Mouse (Mus musculus) neural tube, embryonic 12.5 days (tissue): ENCODE data around the gene Cstf1. TPM values are rescaled to one million over a fixed set of nuclear protein-coding genes. Genes with fewer than 3 reads are reported as not detected.

ENCODE experiments used
- ATAC-seq: fragments of 200-750 bp; cut with Nextera tagmentation; 2 replicates; pipeline ENCODE4 v1.8.0; 2017; ENCODE audit warnings: low read depth, mild to moderate bottlenecking, moderate TSS enrichment, moderate library complexity; ENCODE audit not compliant: low FRiP score
- H3K27ac ChIP-seq: fragments of 300-500 bp; sonication (generic); 2 replicates; pipeline ENCODE4 v1.5.1; 2016
- H3K27me3 ChIP-seq: fragments of 300-500 bp; sonication (generic); replicated peaks from 2 replicates; pipeline ENCODE4 v1.6.1; 2016; ENCODE audit warnings: mild to moderate bottlenecking
- H3K36me3 ChIP-seq: fragments of 300-500 bp; sonication (generic); 2 replicates; pipeline ENCODE4 v1.6.1; 2016; ENCODE audit warnings: mild to moderate bottlenecking
- H3K4me1 ChIP-seq: fragments of 300-500 bp; sonication (generic); 2 replicates; pipeline ENCODE4 v1.6.1; 2016
- H3K4me2 ChIP-seq: fragments of 300-500 bp; sonication (generic); replicated peaks from 2 replicates; pipeline ENCODE4 v1.6.1; 2016; ENCODE audit warnings: mild to moderate bottlenecking
- H3K4me3 ChIP-seq: fragments of 300-500 bp; sonication (generic); 2 replicates; pipeline ENCODE4 v1.5.1; 2016
- H3K9ac ChIP-seq: fragments of 300-500 bp; sonication (generic); 2 replicates; pipeline ENCODE4 v1.6.1; 2016; ENCODE audit warnings: mild to moderate bottlenecking
- H3K9me3 ChIP-seq: fragments of 300-500 bp; sonication (generic); 2 replicates; pipeline ENCODE4 v1.6.1; 2016; ENCODE audit warnings: mild to moderate bottlenecking
- WGBS: fragments of 180-500 bp; shearing (Covaris S2); methylation state at CpG from one replicate; pipeline ENCODE4 v1.1.7; 2016; 5-methylcytosine and 5-hydroxymethylcytosine counted together
- polyA plus RNA-seq: library from polyadenylated mRNA; unstranded; fragments of >200 nt; fragmentation: Nextera tagmentation; extraction: Ambion mirVana; gene quantifications from 2 replicates; pipeline ENCODE4 v1.2.1, GENCODE M21; 2016

Gene Cstf1
- polyA plus RNA-seq, 1 experiment from 2014 or later = 37.7 TPM

DNA sequence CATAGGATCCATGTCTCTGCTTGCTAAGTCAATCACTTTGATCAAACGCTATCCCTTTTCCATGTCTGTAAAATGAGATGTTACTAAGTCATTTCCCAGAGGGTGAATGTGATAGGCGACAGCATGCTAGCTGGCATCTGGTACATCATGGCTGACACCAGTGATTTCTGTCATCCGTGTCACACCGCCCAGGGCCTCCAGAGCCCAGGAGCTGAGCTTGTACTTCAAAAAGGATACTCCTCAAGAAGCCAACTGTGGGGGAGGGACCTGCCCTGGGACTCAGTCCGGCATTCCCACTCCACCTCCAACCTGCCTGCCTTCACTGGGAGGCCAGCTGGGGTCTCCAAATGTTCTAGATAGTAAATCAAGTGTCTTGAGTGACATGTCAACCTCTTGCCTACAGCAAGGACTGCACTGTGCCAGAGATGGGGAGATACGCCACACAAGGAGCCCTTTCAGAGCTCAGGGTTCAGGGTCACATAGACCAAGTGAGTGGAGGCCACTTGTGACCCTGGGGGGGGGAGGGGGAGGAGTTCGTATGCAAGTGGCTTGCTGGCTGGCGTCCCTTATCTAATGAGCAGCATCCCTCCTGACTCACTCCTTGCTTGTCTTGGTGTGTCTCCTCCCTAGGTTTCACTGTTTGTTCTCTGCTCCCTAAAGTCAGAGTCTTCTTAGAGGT, 23.4 kb upstream of the Cstf1 start:
- H3K4me2 ChIP-seq = peak overlapping the region; percentile 95
- 0 out of 2 replicates have a peak overlapping the region, but pooled peaks have one; percentile 63 for H3K4me3 ChIP-seq
- no peak for ATAC-seq
- no peaks in the 10 kb centered on the region for H3K9me3 ChIP-seq
- no peaks in the 10 kb centered on the region for H3K27me3 ChIP-seq
- 0 out of 2 replicates have a peak overlapping the region, but pooled peaks have one; percentile 6 for H3K9ac ChIP-seq
- 60% methylated on average over 8 of the region's 8 CpGs for WGBS
- peaks cover 12% of the 10 kb centered on the region for H3K4me1 ChIP-seq
- H3K36me3 ChIP-seq = no peaks in the 10 kb centered on the region
- no peak overlapping the region for H3K27ac ChIP-seq

DNA sequence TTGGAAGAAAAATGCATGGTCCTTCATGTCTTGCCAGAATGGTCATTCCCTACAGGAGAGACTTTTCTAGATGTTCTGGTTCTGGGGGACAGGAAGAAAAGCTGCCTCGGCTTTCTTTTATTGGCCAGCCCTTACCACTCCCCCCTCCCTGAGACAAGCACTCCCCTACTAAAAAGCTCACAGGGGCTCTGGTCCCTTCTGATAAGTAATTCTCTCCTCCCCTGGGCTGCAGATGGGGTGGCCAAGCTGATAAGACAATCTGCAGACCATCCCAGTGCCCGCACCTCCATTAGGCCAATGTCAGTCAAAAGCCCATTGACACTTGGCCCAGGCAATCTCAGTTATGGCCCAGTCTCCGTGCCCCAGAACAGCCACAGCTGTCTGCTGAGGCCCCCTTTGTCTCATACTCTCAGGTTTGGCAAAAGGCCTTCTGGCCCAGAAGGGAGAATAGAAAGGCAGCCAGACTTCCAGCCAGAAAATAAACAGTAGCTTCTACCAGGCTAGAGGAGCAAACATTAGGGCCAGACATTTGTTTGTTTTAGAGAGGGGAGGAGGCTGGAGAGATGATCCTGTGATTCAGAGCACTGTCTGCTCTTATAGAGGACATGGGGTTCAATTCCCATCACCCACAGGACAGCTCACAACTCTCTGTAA, 22.1 kb upstream of the Cstf1 start:
- 44% methylated on average over 3 of the region's 3 CpGs for WGBS
- H3K27me3 ChIP-seq = no peaks in the 10 kb centered on the region
- H3K27ac ChIP-seq = no peak overlapping the region
- no peak overlapping the region for H3K4me3 ChIP-seq
- H3K36me3 ChIP-seq = no peaks in the 10 kb centered on the region
- ATAC-seq = no peak
- H3K4me1 ChIP-seq = peaks cover 12% of the 10 kb centered on the region
- 0 out of 2 replicates have a peak overlapping the region, but pooled peaks have one; percentile 95 for H3K4me2 ChIP-seq
- H3K9me3 ChIP-seq = no peaks in the 10 kb centered on the region
- H3K9ac ChIP-seq = no peak overlapping the region

DNA sequence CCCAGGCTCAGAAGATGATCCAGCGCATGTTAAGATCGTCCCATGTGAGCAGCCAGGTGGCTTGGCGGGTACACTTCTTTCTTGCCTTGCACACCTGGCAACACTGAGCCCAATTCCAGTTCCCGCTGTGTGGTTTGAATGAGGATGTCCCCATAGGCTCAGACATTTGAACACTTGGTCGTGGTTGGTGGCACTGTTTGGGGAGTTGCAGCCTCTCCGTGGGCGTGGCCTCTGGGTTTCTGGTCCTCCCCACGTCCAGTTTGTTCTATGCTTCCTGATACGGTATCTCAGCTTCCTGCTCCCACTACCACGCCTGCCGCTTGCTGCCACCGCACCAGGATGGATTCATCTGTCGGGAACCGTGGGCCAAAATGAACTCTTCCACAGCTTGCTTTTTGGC, 20.7 kb upstream of the Cstf1 start:
- Histone ChIP-seq H3K4me2 (no peak overlapping the region), H3K36me3 (peaks cover 2% of the 10 kb centered on the region; the same call in 1 of the 2 replicates), H3K4me3 (no peak overlapping the region), H3K27ac (no peak overlapping the region), H3K27me3 (no peaks in the 10 kb centered on the region), H3K9ac (no peak overlapping the region), H3K4me1 (peaks cover 10% of the 10 kb centered on the region), H3K9me3 (no peaks in the 10 kb centered on the region)
- 80% methylated on average over 14 of the region's 14 CpGs for WGBS
- ATAC-seq = no peak

DNA sequence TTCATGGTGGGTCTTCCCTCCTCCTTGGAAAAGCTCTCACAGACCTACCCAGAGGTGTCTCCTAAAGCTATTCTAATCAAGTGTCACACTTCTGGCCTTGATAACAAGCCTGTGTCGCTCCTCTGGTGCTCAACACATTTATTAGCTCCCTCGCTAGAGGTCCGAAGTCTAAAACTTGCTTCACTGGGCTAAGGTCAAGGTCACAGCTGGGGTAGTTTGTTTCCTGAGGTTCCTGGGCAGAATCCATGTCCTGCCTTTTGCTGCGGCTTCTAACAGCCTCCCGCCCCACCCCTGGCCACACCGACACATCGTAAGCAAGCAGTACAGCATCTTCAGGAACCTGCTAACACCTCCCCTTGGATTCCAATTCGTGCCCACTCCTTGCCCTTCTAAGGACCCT, 19.7 kb upstream of the Cstf1 start:
- Histone ChIP-seq H3K4me2 (no peak overlapping the region), H3K9me3 (no peaks in the 10 kb centered on the region), H3K9ac (no peak overlapping the region), H3K36me3 (peaks cover 11% of the 10 kb centered on the region), H3K27me3 (no peaks in the 10 kb centered on the region), H3K4me1 (peaks cover 8% of the 10 kb centered on the region; the same call in 1 of the 2 replicates), H3K27ac (no peak overlapping the region), H3K4me3 (no peak overlapping the region)
- no peak for ATAC-seq
- WGBS = 79% methylated on average over 8 of the region's 8 CpGs

DNA sequence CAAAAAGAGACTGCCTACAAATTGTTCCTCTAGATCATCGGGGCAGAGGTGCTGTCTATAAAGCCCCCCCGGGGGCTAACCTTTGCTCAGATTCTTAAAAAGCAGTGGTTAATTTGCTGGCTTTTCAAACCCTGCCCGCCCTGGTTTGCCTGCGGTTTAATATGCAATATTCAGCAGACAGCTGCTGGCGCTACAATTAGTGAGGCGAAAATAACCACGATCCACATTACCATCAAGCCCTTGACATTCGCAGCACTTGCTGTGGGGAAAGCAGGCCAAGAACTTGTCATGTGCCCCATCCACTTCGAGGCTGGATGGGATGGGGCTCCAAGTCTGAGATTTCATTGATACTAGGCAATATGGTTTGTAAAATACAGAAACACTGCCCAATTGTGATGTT, 17.3 kb upstream of the Cstf1 start:
- ATAC-seq = no peak
- Histone ChIP-seq H3K27me3 (no peaks in the 10 kb centered on the region), H3K27ac (no peak overlapping the region), H3K4me3 (no peak overlapping the region), H3K9me3 (no peaks in the 10 kb centered on the region), H3K4me1 (no peaks in the 10 kb centered on the region; the same call in 1 of the 2 replicates), H3K36me3 (peaks cover 34% of the 10 kb centered on the region), H3K9ac (no peak overlapping the region), H3K4me2 (no peak overlapping the region)
- 61% methylated on average over 9 of the region's 9 CpGs for WGBS

DNA sequence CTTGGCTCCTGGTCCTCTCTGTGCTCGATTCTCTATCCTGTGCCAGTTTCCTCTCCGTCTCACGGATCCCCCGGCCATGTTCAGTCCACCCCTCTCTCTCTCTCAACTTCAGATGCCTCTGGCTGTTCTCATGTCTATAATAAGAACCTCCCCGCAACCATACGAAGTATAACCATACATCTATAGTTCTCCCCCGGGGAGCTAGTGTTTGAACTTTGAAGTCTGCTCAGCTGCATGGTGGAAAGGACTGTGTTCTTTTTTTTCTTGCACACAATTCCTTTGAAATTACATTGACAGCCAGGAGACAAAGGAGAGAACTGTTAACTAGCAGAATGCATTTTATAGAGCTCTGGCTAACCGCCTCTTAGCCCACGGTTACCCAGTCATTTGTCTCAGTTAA, 15.7 kb upstream of the Cstf1 start:
- Histone ChIP-seq H3K4me2 (no peak overlapping the region), H3K27ac (no peak overlapping the region), H3K4me3 (no peak overlapping the region), H3K36me3 (peaks cover 49% of the 10 kb centered on the region), H3K4me1 (no peaks in the 10 kb centered on the region), H3K9me3 (no peaks in the 10 kb centered on the region), H3K9ac (no peak overlapping the region), H3K27me3 (no peaks in the 10 kb centered on the region)
- ATAC-seq = no peak
- WGBS = 52% methylated on average over 9 of the region's 9 CpGs

DNA sequence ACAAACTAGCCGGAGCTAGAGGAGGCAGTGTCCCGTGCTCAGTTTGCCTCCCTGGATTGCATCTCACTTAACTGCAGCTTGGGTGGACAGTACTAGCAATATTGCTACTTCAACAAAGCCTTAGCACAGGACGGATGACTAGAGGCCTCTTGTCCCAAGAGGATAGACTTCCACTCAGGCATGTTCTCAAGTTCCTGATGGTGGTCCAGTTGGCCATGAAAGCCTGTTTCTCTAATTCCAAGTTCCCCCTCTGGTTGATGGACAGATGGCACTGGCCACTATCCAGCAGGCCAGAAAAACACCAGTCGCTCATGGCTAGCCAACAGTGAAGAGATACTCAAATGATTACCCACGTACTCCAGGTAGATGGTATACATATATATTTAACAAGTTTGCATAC, 14.6 kb upstream of the Cstf1 start:
- Histone ChIP-seq H3K9ac (no peak overlapping the region), H3K4me3 (no peak overlapping the region), H3K27me3 (no peaks in the 10 kb centered on the region), H3K4me2 (no peak overlapping the region), H3K27ac (no peak overlapping the region), H3K4me1 (no peaks in the 10 kb centered on the region), H3K36me3 (peaks cover 60% of the 10 kb centered on the region), H3K9me3 (no peaks in the 10 kb centered on the region)
- no peak for ATAC-seq
- WGBS = 81% methylated on average over 5 of the region's 5 CpGs

DNA sequence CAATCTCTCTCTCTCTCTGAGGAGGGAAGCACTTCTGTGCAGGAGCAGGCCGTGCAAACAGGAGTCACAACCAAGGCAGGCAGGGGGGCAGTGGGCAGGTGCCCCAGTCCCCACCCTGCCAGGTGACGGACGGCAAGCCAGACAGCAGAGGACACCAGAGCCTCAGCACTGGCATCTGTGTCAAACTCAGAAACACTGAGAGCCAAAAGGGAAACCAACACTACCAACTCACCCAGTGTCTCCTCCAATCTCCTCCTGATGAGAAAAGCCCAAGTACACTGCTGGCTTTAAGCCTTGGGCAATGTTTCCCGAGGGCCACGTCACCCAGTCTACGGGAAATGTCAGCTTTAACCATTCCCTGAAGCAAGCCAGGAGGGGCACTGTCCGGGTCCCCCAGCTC, 7.3 kb upstream of the Cstf1 start:
- H3K27ac ChIP-seq = no peak overlapping the region
- no peak overlapping the region for H3K9ac ChIP-seq
- ATAC-seq = no peak
- peaks cover 79% of the 10 kb centered on the region for H3K36me3 ChIP-seq
- H3K27me3 ChIP-seq = no peaks in the 10 kb centered on the region
- WGBS = 86% methylated on average over 7 of the region's 7 CpGs
- no peak overlapping the region for H3K4me3 ChIP-seq
- no peaks in the 10 kb centered on the region for H3K9me3 ChIP-seq
- H3K4me2 ChIP-seq = no peak overlapping the region
- H3K4me1 ChIP-seq = peaks cover 2% of the 10 kb centered on the region; the same call in 1 of the 2 replicates

DNA sequence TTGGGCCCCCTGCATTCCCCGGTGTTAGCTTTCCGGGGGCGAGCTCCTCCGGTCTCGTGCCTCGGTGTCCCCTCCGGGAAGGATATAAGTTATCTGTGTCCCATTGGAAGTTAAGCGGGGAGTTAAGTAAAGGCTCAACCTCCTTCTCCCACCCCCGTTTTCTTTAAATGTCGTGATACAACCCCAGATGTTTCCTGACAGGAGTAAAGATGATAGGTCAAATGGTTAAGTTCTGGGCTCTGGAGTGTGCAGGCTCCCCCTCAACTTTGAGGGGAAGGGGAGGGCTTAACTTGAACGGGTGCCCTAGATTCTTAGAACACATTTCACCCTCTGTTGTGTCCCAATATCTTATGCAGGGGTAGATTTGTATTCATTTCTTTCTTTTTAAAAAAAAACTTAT, 777 bp downstream of the Cstf1 start:
- no peak overlapping the region for H3K27ac ChIP-seq
- ATAC-seq = no peak
- WGBS = 0% methylated on average over 11 of the region's 11 CpGs

DNA sequence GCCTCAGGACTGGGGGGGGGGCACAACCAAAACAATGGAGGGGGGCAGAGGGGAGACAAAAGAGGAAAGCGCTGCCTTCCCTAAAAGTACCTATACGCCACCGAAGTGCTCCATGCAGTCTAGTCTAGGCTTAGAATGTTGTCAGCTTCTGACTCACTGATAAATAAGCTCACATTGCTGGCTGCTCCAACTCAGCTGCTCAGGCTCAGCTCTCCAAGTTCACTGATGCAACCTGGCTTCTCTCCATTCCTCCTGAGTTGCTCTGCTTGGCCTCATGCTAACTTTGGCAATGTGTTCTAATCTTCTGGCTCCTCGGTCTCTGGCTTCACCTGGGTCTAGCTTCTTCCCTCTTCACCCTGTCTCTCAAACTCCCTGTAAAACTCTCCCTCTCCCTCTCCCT, 6.1 kb downstream of the Cstf1 start:
- no peaks in the 10 kb centered on the region for H3K9me3 ChIP-seq
- no peak overlapping the region for H3K9ac ChIP-seq
- peaks cover 86% of the 10 kb centered on the region for H3K36me3 ChIP-seq

More for the DNA sequence above, 777 bp downstream of the Cstf1 start:
- Histone ChIP-seq H3K27me3 (no peaks in the 10 kb centered on the region), H3K4me1 (peaks cover 29% of the 10 kb centered on the region), H3K36me3 (peaks cover 47% of the 10 kb centered on the region), H3K4me2 (peak overlapping the region; percentile 85), H3K9ac (peak overlapping the region; percentile 84), H3K9me3 (no peaks in the 10 kb centered on the region), H3K4me3 (peak overlapping the region; percentile 93)

DNA sequence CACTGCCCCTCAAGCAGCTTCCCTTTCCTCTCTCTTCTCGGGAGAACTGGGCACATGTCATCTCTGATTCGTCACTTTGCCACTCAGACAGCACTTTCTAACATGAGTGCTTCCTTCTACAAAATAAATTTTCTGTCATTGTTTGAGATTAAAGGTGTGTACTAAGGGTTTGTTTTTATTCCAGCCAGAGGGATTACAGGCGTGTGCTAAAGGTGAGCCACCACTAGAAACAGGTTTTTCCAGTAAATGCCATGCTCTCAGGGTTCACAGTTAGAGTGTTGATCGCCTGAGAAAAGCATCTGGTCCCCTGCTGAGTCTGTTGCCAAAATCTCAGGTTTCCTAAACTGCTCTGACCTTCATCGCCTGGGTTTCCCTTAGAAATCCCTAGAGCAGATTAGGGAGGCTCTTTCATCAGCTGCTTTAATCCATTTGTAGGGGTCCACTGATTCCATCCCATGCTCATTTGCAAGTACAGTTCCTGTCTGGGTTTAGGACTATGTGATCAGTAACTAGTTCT, 6.6 kb downstream of the Cstf1 start:
- Histone ChIP-seq H3K4me2 (no peak overlapping the region), H3K9ac (no peak overlapping the region), H3K9me3 (no peaks in the 10 kb centered on the region), H3K36me3 (peaks cover 91% of the 10 kb centered on the region), H3K27ac (no peak overlapping the region), H3K4me3 (no peak overlapping the region), H3K27me3 (no peaks in the 10 kb centered on the region), H3K4me1 (peaks cover 4% of the 10 kb centered on the region; the same call in 1 of the 2 replicates)
- 81% methylated on average over 5 of the region's 5 CpGs for WGBS
- ATAC-seq = no peak

More for the DNA sequence above, 6.1 kb downstream of the Cstf1 start:
- H3K4me3 ChIP-seq = no peak overlapping the region
- no peak overlapping the region for H3K4me2 ChIP-seq
- H3K27me3 ChIP-seq = no peaks in the 10 kb centered on the region
- peaks cover 7% of the 10 kb centered on the region for H3K4me1 ChIP-seq
- H3K27ac ChIP-seq = no peak overlapping the region
- WGBS = 91% methylated on average over 4 of the region's 4 CpGs
- ATAC-seq = no peak

DNA sequence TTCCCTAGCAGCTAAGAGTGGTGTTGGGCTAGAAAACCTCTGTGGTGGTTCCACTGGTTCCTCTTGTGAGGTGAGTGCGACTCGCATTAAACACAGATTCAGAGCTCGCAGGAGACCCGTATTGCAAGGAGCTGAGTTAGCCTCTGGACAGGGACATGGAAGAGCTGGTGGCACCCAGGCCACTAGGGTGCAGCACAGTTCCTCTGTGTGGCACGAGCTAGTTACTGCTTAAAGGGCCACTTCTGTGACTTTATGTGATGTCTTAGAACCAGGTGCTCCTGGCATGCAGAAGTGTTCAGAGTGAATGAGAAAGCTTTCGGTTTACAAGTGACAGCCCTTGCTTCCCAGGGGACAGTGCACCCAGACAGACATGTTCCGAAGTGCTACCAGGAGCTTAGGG, 7.9 kb downstream of the Cstf1 start:
- ATAC-seq = no peak
- Histone ChIP-seq H3K4me1 (no peaks in the 10 kb centered on the region), H3K36me3 (peaks cover 84% of the 10 kb centered on the region), H3K4me3 (no peak overlapping the region), H3K27me3 (no peaks in the 10 kb centered on the region), H3K9ac (no peak overlapping the region), H3K27ac (no peak overlapping the region), H3K4me2 (no peak overlapping the region), H3K9me3 (no peaks in the 10 kb centered on the region)
- WGBS = 79% methylated on average over 7 of the region's 7 CpGs
